Mouse (Mus musculus): ENCODE data around the gene Susd2.
A peak's percentile ranks its signal among the peaks of the same experiment; 100 is the strongest.

Susd2 gene

GRCm38 (mm10) chr10:75643741-75644343, at the start of gene Susd2:
Gene Susd2, minus strand, starts transcription at chr10:75644008.
- peak; percentile 78 for DNase-seq (ENCODE audit: low read depth, low spot score)

- no peak for DNase-seq (ENCODE audit: low read depth, low spot score)
These were observed 44.8 kb upstream of the Susd2 start for GRCm38 (mm10) chr10:75688598-75688997.

GRCm38 (mm10) chr10:75686724-75687123, 42.9 kb upstream of the Susd2 start:
- no peak for DNase-seq (ENCODE audit: low read depth, low spot score)

- no peak for DNase-seq (ENCODE audit: low read depth, low spot score)
These were observed 40.5 kb upstream of the Susd2 start for GRCm38 (mm10) chr10:75684035-75685004.

DNA sequence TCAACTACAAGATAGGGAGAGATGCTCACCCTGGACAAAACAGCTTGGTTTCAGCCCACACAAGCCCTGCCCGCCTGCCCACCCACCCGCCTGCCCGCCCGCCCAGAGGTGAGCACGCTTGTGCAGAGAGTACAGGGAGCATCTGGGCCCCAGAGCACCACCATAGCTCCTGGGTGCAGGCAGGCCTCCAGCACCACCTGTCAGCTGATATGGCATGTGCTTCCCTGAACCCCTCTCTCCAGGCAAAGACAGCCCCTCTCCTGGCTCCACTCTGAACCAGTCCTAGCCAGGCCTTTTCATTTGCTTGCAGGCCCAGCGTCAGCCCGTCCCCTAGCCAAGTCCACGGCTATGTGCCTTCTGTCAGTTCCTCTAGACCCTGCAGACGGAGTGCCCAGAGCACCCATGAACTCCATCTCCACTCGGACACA, 36.8 kb upstream of the Susd2 start:
- no peak for DNase-seq (ENCODE audit: low read depth, low spot score)

GRCm38 (mm10) chr10:75679204-75679603, 35.4 kb upstream of the Susd2 start:
- no peak for DNase-seq (ENCODE audit: low read depth, low spot score)

GRCm38 (mm10) chr10:75677989-75678388, 34.2 kb upstream of the Susd2 start:
- no peak for DNase-seq (ENCODE audit: low read depth, low spot score)

- DNase-seq (ENCODE audit: low read depth, low spot score), result no peak
These were observed 33.8 kb upstream of the Susd2 start for GRCm38 (mm10) chr10:75677571-75677970.

- no peak for DNase-seq (ENCODE audit: low read depth, low spot score)
These were observed 33.2 kb upstream of the Susd2 start for GRCm38 (mm10) chr10:75676819-75677565.

- no peak for DNase-seq (ENCODE audit: low read depth, low spot score)
These were observed 32.5 kb upstream of the Susd2 start for GRCm38 (mm10) chr10:75676286-75676685.

GRCm38 (mm10) chr10:75675594-75675993, 31.8 kb upstream of the Susd2 start:
- no peak for DNase-seq (ENCODE audit: low read depth, low spot score)

- no peak for DNase-seq (ENCODE audit: low read depth, low spot score)
These were observed 26.1 kb upstream of the Susd2 start for GRCm38 (mm10) chr10:75669936-75670335.

- DNase-seq (ENCODE audit: low read depth, low spot score), result peak; percentile 75
These were observed 24.1 kb upstream of the Susd2 start for GRCm38 (mm10) chr10:75667911-75668270.

- DNase-seq (ENCODE audit: low read depth, low spot score), result peak; percentile 75
These were observed 23.5 kb upstream of the Susd2 start for GRCm38 (mm10) chr10:75667115-75667910.

DNA sequence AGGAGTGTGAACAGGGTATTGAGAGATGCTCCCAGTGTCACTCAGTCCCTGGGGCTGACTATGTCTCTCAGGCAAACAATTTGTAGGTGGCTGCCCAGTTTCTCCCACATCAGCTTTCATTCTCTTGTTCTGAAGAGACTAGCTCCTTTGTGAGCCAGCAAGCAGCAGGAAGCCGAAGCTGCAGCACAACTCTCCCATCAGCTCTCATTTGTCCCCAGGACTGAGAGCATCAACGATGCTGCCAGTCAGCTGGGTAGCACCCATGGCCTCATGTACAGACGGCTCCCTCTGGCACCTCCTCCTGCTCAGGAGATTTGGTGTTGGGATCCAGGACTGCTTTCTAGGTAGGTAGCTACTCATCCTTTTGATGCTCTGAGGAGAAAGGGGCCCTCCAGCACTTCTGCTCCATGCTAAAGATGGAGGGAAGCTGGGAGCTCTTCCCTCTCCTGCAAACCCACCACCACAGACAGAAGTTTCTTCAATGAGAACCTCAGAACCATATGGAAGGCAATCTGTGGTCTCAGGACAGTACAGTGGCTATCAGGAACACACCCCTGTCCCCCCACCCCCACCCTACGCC, 22.7 kb upstream of the Susd2 start:
- DNase-seq (ENCODE audit: low read depth, low spot score), result peak; percentile 12

DNA sequence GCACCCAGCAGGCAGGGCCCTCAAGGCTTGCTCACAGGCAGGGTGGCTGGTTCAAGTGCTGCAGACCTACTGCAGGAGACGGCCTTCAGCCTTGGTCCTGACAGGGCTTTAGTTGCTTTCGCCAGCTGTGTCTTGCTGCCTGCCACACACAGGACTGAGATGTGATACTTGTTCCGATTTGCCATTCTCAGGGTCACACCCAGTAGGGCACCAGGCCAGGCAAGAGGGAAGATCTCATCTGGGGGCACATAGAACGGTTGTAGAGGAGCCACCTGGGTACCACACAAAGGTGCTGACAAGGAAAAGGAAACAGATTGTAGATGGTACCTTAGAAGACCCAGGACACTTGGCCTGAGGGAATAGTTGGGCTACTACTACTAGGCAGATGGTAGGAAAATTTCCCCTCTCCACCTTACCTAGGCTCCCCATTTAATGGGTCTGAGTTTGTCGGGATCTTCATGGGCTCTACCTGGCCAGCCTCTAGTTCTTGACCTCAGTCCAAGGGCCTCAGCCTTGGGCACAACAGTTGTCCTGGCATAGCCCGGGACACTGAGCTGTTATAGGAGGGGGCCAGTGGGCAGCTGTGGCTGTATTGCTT, 21.0 kb upstream of the Susd2 start:
- no peak for DNase-seq (ENCODE audit: low read depth, low spot score)

- DNase-seq (ENCODE audit: low read depth, low spot score), result no peak
These were observed 18.8 kb upstream of the Susd2 start for GRCm38 (mm10) chr10:75662575-75662974.

- DNase-seq (ENCODE audit: low read depth, low spot score), result no peak
These were observed 18.1 kb upstream of the Susd2 start for GRCm38 (mm10) chr10:75661876-75662275.

- no peak for DNase-seq (ENCODE audit: low read depth, low spot score)
These were observed 17.6 kb upstream of the Susd2 start for GRCm38 (mm10) chr10:75661381-75661780.

- DNase-seq (ENCODE audit: low read depth, low spot score), result no peak
These were observed 14.0 kb upstream of the Susd2 start for GRCm38 (mm10) chr10:75657772-75658171.

GRCm38 (mm10) chr10:75657165-75657564, 13.4 kb upstream of the Susd2 start:
- DNase-seq (ENCODE audit: low read depth, low spot score), result no peak
